Mouse (Mus musculus) small intestine, adult 2 months (tissue): ENCODE results near the gene Tcp11x2. TPM values are rescaled to one million over a fixed set of nuclear protein-coding genes. Genes with fewer than 3 reads are reported as not detected.
A peak's percentile ranks its signal among the peaks of the same experiment; 100 is the strongest.

Experiments used
- H3K27ac ChIP-seq: fragments of 200-500 bp; 2 replicates; pipeline ENCODE4 v1.5.1; 2012; ENCODE audit warnings: low read depth, low read length, control low read depth, inconsistent platforms; ENCODE audit not compliant: insufficient read depth
- H3K27me3 ChIP-seq: fragments of 200-500 bp; 2 replicates; pipeline ENCODE4 v1.6.1; 2012; ENCODE audit warnings: mild to moderate bottlenecking, moderate library complexity, low read length, inconsistent platforms; ENCODE audit not compliant: control insufficient read depth, insufficient read depth
- H3K36me3 ChIP-seq: fragments of 200-500 bp; 2 replicates; pipeline ENCODE4 v1.6.1; 2012; ENCODE audit warnings: mild to moderate bottlenecking, low read length, control low read depth, inconsistent platforms; ENCODE audit not compliant: control insufficient read depth, insufficient read depth
- H3K4me1 ChIP-seq: fragments of 200-500 bp; 2 replicates; pipeline ENCODE4 v1.6.1; 2012; ENCODE audit warnings: low read length, inconsistent platforms, mixed read lengths; ENCODE audit not compliant: control insufficient read depth, insufficient read depth, insufficient read length
- H3K4me3 ChIP-seq: fragments of 200-500 bp; 2 replicates; pipeline ENCODE4 v1.5.1; 2012; ENCODE audit warnings: low read depth, mild to moderate bottlenecking, control low read depth, inconsistent platforms, low read length, moderate library complexity
- CTCF ChIP-seq: fragments of 200-500 bp; IDR thresholded peaks from 2 replicates; pipeline ENCODE4 v1.5.1; 2012; ENCODE audit warnings: low read depth, mild to moderate bottlenecking, control low read depth, inconsistent platforms, low read length, moderate library complexity, mixed read lengths; ENCODE audit not compliant: insufficient replicate concordance, insufficient read length; ENCODE audit errors: extremely low read depth
- POLR2A ChIP-seq: fragments of 200-500 bp; IDR thresholded peaks from 2 replicates; pipeline ENCODE4 v1.6.1; 2012; ENCODE audit warnings: low read depth, mild to moderate bottlenecking, control low read depth, inconsistent platforms, low read length, moderate library complexity
- WGBS: fragments of 180-500 bp; shearing (Covaris S2); methylation state at CpG from one replicate; pipeline ENCODE4 v1.1.7; 2018; 5-methylcytosine and 5-hydroxymethylcytosine counted together
- polyA plus RNA-seq: library from polyadenylated mRNA; depleted of rRNA; stranded (reverse); fragments of >200 nt; gene quantifications from 2 replicates; pipeline ENCODE4 v1.2.3, GENCODE M21; 2012; rRNA removed

The Tcp11x2 gene
- polyA plus RNA-seq = not detected in 2 replicates

GRCm38 (mm10) chrX:135693633-135694032, at the start of gene Tcp11x2:
Gene Tcp11x2, minus strand, starts transcription at chrX:135693790.
- no peak for TF ChIP-seq POLR2A
- TF ChIP-seq CTCF = no peak
- no peaks in the 10 kb centered on the region for H3K27me3 ChIP-seq
- no peaks in the 10 kb centered on the region for H3K36me3 ChIP-seq
- H3K27ac ChIP-seq = no peak within 1 kb of the TSS
- H3K4me1 ChIP-seq = no peaks in the 10 kb centered on the region
- no peak within 1 kb of the TSS for H3K4me3 ChIP-seq
- 48% methylated on average over 1 of the region's 1 CpGs for WGBS

- peak overlapping the region; percentile 52 for H3K27ac ChIP-seq
- H3K4me3 ChIP-seq = peak overlapping the region; percentile 89
- no peak for TF ChIP-seq POLR2A
- no peak for TF ChIP-seq CTCF
- H3K36me3 ChIP-seq = peaks cover 5% of the 10 kb centered on the region; the same call in 1 of the 2 replicates
- no peaks in the 10 kb centered on the region for H3K4me1 ChIP-seq
- H3K27me3 ChIP-seq = no peaks in the 10 kb centered on the region
- WGBS = 19% methylated on average over 7 of the region's 7 CpGs
These were observed 49.4 kb upstream of the Tcp11x2 start for GRCm38 (mm10) chrX:135743056-135743355.

- H3K36me3 ChIP-seq = peaks cover 4% of the 10 kb centered on the region; the same call in 1 of the 2 replicates
- H3K27me3 ChIP-seq = no peaks in the 10 kb centered on the region
- H3K4me3 ChIP-seq = peak within 1 kb of the TSS; percentile 89
- peak within 1 kb of the TSS; percentile 52 for H3K27ac ChIP-seq
- WGBS = 15% methylated on average over 48 of the region's 48 CpGs
- no peak for TF ChIP-seq CTCF
- TF ChIP-seq POLR2A = peak; percentile 42; the same call in 1 of the 2 replicates
- H3K4me1 ChIP-seq = no peaks in the 10 kb centered on the region
These were observed 48.9 kb upstream of the Tcp11x2 start, which contains the start of the genes Armcx5 and Gprasp1 for GRCm38 (mm10) chrX:135742304-135743055. Gene Armcx5, plus strand, starts transcription at chrX:135742733. Gene Gprasp1, plus strand, starts transcription at chrX:135742733.

- Histone ChIP-seq H3K4me3 (no peak overlapping the region), H3K36me3 (no peaks in the 10 kb centered on the region), H3K27me3 (no peaks in the 10 kb centered on the region), H3K4me1 (no peaks in the 10 kb centered on the region), H3K27ac (no peak overlapping the region)
- TF ChIP-seq CTCF = no peak
- TF ChIP-seq POLR2A = no peak
- 36% methylated on average over 2 of the region's 2 CpGs for WGBS
These were observed 45.3 kb upstream of the Tcp11x2 start for GRCm38 (mm10) chrX:135738730-135739520.

- Histone ChIP-seq H3K27me3 (no peaks in the 10 kb centered on the region), H3K27ac (no peak within 1 kb of the TSS), H3K4me3 (no peak within 1 kb of the TSS), H3K36me3 (no peaks in the 10 kb centered on the region), H3K4me1 (no peaks in the 10 kb centered on the region)
- 85% methylated on average over 10 of the region's 10 CpGs for WGBS
- TF ChIP-seq POLR2A (no peak), CTCF (no peak)
These were observed 31.6 kb upstream of the Tcp11x2 start, which contains the start of gene Tmsb15a for GRCm38 (mm10) chrX:135725161-135725560. Gene Tmsb15a, minus strand, starts transcription at chrX:135725261.

GRCm38 (mm10) chrX:135712845-135713244, 19.3 kb upstream of the Tcp11x2 start:
- Histone ChIP-seq H3K27me3 (no peaks in the 10 kb centered on the region), H3K4me3 (no peak overlapping the region), H3K36me3 (no peaks in the 10 kb centered on the region), H3K4me1 (no peaks in the 10 kb centered on the region), H3K27ac (no peak overlapping the region)
- no peak for TF ChIP-seq POLR2A
- TF ChIP-seq CTCF = no peak
- WGBS = 75% methylated on average over 2 of the region's 2 CpGs

GRCm38 (mm10) chrX:135704349-135704748, 10.8 kb upstream of the Tcp11x2 start:
- no peaks in the 10 kb centered on the region for H3K36me3 ChIP-seq
- no peaks in the 10 kb centered on the region for H3K27me3 ChIP-seq
- no peak overlapping the region for H3K27ac ChIP-seq
- WGBS = 35% methylated on average over 2 of the region's 2 CpGs
- no peak for TF ChIP-seq CTCF
- TF ChIP-seq POLR2A = no peak
- no peak overlapping the region for H3K4me3 ChIP-seq
- H3K4me1 ChIP-seq = no peaks in the 10 kb centered on the region
